Mouse (Mus musculus): ENCODE results near the gene Obp2a. TPM values are rescaled to one million over a fixed set of nuclear protein-coding genes. Genes with fewer than 3 reads are reported as not detected.
"Not testable (repeated sequence)": the region's sequence is repeated elsewhere in the genome, so short reads cannot be mapped to it uniquely, and the experiment has no call there.

Obp2a gene
- polyA plus RNA-seq, 1 experiment from 2014 or later, result not detected

GRCm38 (mm10) chr2:25686941-25687340 lies 12.9 kb upstream of the Obp2a start:
- Histone ChIP-seq H3K27ac (no peak overlapping the region), H3K27me3 (ENCODE audit: insufficient read depth, poor library complexity, severe bottlenecking) (no peaks in the 10 kb centered on the region), H3K4me3 (no peak overlapping the region), H3K36me3 (no peaks in the 10 kb centered on the region), H3K9me3 (no peaks in the 10 kb centered on the region), H3K4me1 (replicated peaks) (no peaks in the 10 kb centered on the region)
- DNase-seq (ENCODE audit: low spot score), result no peak
- WGBS, result 73% methylated on average over 4 of the region's 4 CpGs

DNA sequence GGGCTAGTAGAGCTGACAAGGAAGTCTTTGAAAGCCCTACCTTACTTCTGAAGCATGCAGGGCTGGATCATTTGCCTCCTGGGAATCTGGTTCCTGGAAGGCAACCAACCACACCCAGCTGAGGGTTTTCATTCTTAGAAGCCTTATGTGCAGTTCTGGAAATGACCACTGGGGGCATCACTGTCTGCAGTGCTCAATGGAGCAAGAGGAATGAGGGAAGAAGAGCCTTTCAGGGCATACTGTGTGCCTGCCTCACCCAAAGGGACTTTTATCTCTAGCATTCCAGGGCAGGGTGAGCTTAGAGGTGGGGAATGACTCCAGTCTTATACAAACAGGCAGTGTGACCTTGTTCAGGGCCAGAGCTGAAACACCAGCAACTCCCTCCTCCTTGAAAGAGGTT lies 5.2 kb upstream of the Obp2a start:
- Histone ChIP-seq H3K36me3 (no peaks in the 10 kb centered on the region), H3K4me3 (no peak overlapping the region), H3K9me3 (no peaks in the 10 kb centered on the region), H3K27ac (no peak overlapping the region), H3K27me3 (ENCODE audit: insufficient read depth, poor library complexity, severe bottlenecking) (no peaks in the 10 kb centered on the region), H3K4me1 (replicated peaks) (no peaks in the 10 kb centered on the region)
- DNase-seq (ENCODE audit: low spot score), result peak; percentile 61

DNA sequence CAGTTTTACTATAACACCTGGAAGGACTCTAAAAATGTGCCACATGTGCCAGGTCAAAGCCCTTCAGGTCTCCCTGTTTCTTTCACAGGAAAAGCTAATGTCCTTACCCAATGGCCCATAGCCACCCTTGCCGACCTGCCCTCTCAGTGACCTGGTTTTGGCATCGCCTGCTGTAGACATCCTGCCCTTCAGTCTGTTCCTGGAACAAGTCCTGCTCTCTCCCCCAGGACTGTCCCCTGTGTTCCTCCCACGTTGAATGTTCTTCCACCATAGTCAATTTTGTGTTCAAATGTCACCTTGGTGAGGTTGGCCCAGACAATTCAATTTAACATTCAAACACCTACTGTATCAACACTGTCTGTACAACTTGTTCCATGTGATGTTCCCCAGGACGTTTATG lies 2.9 kb upstream of the Obp2a start:
- Histone ChIP-seq H3K9me3 (no peaks in the 10 kb centered on the region), H3K36me3 (no peaks in the 10 kb centered on the region), H3K27me3 (ENCODE audit: insufficient read depth, poor library complexity, severe bottlenecking) (no peaks in the 10 kb centered on the region), H3K4me3 (no peak overlapping the region), H3K4me1 (replicated peaks) (no peaks in the 10 kb centered on the region), H3K27ac (no peak overlapping the region)
- WGBS, result 67% methylated on average over 4 of the region's 4 CpGs
- no peak for DNase-seq (ENCODE audit: low spot score)

GRCm38 (mm10) chr2:25698696-25699095 lies 1.1 kb upstream of the Obp2a start:
- no peak for DNase-seq (ENCODE audit: low spot score)
- no peaks in the 10 kb centered on the region for H3K27me3 ChIP-seq (ENCODE audit: insufficient read depth, poor library complexity, severe bottlenecking)
- no peaks in the 10 kb centered on the region for H3K4me1 ChIP-seq (replicated peaks)
- H3K9me3 ChIP-seq, result no peaks in the 10 kb centered on the region
- H3K4me3 ChIP-seq, result no peak overlapping the region
- WGBS, result 80% methylated on average over 2 of the region's 2 CpGs
- H3K27ac ChIP-seq, result no peak overlapping the region
- H3K36me3 ChIP-seq, result no peaks in the 10 kb centered on the region

DNA sequence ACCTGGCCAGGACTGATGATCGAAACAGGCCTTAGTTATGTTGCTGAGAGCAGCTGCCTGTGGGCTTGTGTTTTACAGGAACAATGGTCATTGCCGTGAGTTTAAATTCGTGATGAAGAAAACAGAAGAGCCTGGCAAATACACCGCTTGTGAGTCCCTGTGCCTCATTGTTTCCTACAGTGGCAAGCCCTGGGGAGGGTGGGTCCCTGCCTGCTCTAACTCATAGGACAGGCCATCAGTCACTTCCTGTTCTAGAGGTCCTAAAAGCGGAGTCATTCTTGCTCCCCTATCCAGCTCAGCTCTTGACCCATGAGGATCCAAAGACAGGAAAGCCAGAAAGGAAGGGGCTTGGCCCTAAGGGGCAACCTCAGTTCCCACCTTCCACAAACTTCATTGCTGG lies 1.2 kb downstream of the Obp2a start:
- H3K27me3 ChIP-seq (ENCODE audit: insufficient read depth, poor library complexity, severe bottlenecking), result no peaks in the 10 kb centered on the region
- H3K9me3 ChIP-seq, result no peaks in the 10 kb centered on the region
- no peak overlapping the region for H3K27ac ChIP-seq
- DNase-seq (ENCODE audit: low spot score), result no peak
- H3K4me3 ChIP-seq, result no peak overlapping the region
- H3K36me3 ChIP-seq, result no peaks in the 10 kb centered on the region
- no peaks in the 10 kb centered on the region for H3K4me1 ChIP-seq (replicated peaks)
- WGBS, result 90% methylated on average over 5 of the region's 5 CpGs

- WGBS, result 86% methylated on average over 4 of the region's 4 CpGs
- DNase-seq (ENCODE audit: low spot score), result no peak
- peaks cover 19% of the 10 kb centered on the region for H3K4me1 ChIP-seq (replicated peaks)
Observed at GRCm38 (mm10) chr2:25703706-25704105, 3.9 kb downstream of the Obp2a start.

GRCm38 (mm10) chr2:25706643-25707481 lies 7.0 kb downstream of the Obp2a start, which contains the start of gene Bmyc:
Gene Bmyc, plus strand, starts transcription at chr2:25706739.
- Histone ChIP-seq H3K4me1 (replicated peaks) (peaks cover 27% of the 10 kb centered on the region), H3K9me3 (no peaks in the 10 kb centered on the region), H3K27me3 (ENCODE audit: insufficient read depth, poor library complexity, severe bottlenecking) (no peaks in the 10 kb centered on the region), H3K36me3 (no peaks in the 10 kb centered on the region), H3K27ac (peak within 1 kb of the TSS; percentile 90), H3K4me3 (peak within 1 kb of the TSS; percentile 78)
- WGBS, result under 1% methylated on average over 78 of the region's 78 CpGs
- peak; percentile 87 for DNase-seq (ENCODE audit: low spot score)

More at GRCm38 (mm10) chr2:25703706-25704105, 3.9 kb downstream of the Obp2a start:
- Histone ChIP-seq H3K27me3 (ENCODE audit: insufficient read depth, poor library complexity, severe bottlenecking) (no peaks in the 10 kb centered on the region), H3K9me3 (no peaks in the 10 kb centered on the region), H3K4me3 (no peak overlapping the region), H3K27ac (no peak overlapping the region), H3K36me3 (no peaks in the 10 kb centered on the region)

DNA sequence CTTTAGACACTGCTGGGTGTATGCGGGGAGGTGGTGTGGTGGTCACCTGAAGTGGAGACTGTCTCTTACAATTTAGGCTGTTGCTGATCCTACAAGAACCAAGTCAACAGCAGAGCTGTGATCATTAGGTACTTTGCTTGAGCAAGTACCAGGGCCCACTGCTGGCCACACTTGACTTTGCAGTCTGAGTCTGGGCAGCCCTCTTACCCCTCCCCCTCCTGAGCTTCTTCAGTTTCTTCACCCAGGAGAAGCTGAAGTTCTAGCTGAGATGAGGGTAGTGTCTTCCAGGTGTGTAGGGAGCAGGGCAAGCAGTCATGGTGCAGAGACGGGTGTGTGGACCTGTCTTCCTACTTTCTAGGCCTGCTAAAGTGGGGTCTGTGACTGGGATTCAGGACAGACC lies 8.3 kb downstream of the Obp2a start:
- peak; percentile 25 for DNase-seq (ENCODE audit: low spot score)
- no peak overlapping the region for H3K27ac ChIP-seq
- peaks cover 28% of the 10 kb centered on the region for H3K4me1 ChIP-seq (replicated peaks)
- peak overlapping the region; percentile 78; the same call in 1 of the 2 replicates for H3K4me3 ChIP-seq
- no peaks in the 10 kb centered on the region for H3K27me3 ChIP-seq (ENCODE audit: insufficient read depth, poor library complexity, severe bottlenecking)
- H3K9me3 ChIP-seq, result no peaks in the 10 kb centered on the region
- 82% methylated on average over 2 of the region's 2 CpGs for WGBS
- H3K36me3 ChIP-seq, result no peaks in the 10 kb centered on the region

GRCm38 (mm10) chr2:25709056-25709455 lies 9.2 kb downstream of the Obp2a start:
- DNase-seq (ENCODE audit: low spot score); H3K9me3 ChIP-seq; H3K4me3 ChIP-seq; H3K27ac ChIP-seq; H3K27me3 ChIP-seq (ENCODE audit: insufficient read depth, poor library complexity, severe bottlenecking); H3K36me3 ChIP-seq: not testable (repeated sequence)
- H3K4me1 ChIP-seq (replicated peaks), result peaks cover 28% of the 10 kb centered on the region
- 91% methylated on average over 1 of the region's 1 CpGs for WGBS

DNA sequence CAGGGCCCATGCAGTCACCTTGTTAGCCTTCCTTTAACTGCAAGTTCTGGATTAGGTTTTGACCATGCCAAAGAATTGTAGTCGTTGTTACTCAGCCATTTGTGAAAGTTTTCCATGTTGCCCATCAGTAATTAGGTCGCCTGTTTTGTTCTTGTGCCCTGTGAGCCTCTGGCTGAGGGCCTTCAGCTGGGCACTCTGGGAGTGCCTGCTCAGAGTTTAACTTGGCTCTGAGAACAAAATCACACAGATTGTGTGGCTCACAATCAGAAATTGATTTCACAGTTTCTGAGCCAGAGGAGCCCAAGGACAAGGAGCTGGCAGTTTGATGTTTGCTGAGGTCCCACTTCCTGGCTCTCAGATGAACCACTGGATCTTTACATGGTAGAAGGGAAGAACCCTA lies 9.9 kb downstream of the Obp2a start:
- not testable (repeated sequence) for H3K9me3 ChIP-seq; H3K36me3 ChIP-seq; H3K4me3 ChIP-seq; H3K27me3 ChIP-seq (ENCODE audit: insufficient read depth, poor library complexity, severe bottlenecking); H3K27ac ChIP-seq; DNase-seq (ENCODE audit: low spot score)
- WGBS, result 84% methylated on average over 2 of the region's 2 CpGs
- H3K4me1 ChIP-seq (replicated peaks), result peaks cover 28% of the 10 kb centered on the region

DNA sequence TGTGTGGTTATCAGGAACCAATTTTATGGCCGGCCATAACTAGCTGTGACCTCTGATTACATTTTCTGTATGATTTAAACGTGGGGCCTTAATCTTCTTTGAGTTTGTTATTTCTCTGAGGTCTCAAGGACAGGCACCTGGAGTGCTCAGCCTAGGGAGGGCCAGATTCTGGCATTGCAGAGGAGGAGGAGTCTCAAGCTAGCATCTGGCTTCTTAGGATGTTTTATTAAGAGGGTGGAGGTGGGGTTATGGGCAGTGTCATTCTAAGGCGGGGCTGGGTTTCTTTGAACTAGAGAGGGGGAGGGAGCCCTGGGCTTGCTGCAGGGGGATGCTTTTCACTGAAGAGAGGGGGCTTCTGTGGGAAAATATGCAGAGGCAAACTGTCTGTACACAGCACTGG lies 11.8 kb downstream of the Obp2a start:
- DNase-seq (ENCODE audit: low spot score); H3K4me3 ChIP-seq; H3K9me3 ChIP-seq; H3K27me3 ChIP-seq (ENCODE audit: insufficient read depth, poor library complexity, severe bottlenecking); H3K36me3 ChIP-seq; H3K27ac ChIP-seq: not testable (repeated sequence)
- peaks cover 28% of the 10 kb centered on the region for H3K4me1 ChIP-seq (replicated peaks)
- 28% methylated on average over 3 of the region's 3 CpGs for WGBS

DNA sequence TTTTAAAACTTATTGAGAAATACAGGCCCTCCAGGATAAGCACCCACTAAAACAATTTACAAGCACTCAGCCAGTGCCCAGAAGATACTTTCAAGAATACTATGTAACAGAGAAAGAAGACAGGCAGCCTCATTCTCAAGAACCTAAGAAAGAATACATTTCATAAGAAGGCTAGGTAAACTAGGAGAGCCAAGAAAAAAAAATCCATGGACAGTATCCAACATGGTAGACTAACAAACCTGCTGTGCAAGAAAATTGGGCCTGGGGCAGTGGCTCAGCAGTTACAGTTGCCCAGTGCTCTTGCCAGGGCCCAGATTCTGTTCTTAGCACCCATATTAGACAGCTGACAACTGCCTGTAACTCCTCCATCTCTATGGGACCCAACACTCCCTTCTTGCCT lies 17.4 kb downstream of the Obp2a start:
- Histone ChIP-seq H3K4me3 (no peak overlapping the region), H3K9me3 (no peaks in the 10 kb centered on the region), H3K27ac (no peak overlapping the region), H3K36me3 (no peaks in the 10 kb centered on the region), H3K27me3 (ENCODE audit: insufficient read depth, poor library complexity, severe bottlenecking) (no peaks in the 10 kb centered on the region), H3K4me1 (replicated peaks) (no peaks in the 10 kb centered on the region)
- DNase-seq (ENCODE audit: low spot score), result no peak

GRCm38 (mm10) chr2:25733199-25733930 lies 33.5 kb downstream of the Obp2a start:
- WGBS, result 68% methylated on average over 2 of the region's 2 CpGs
- Histone ChIP-seq H3K27me3 (ENCODE audit: insufficient read depth, poor library complexity, severe bottlenecking) (no peaks in the 10 kb centered on the region), H3K27ac (no peak overlapping the region)

More at GRCm38 (mm10) chr2:25733199-25733930, 33.5 kb downstream of the Obp2a start:
- no peaks in the 10 kb centered on the region for H3K4me1 ChIP-seq (replicated peaks)
- DNase-seq (ENCODE audit: low spot score), result no peak
- H3K4me3 ChIP-seq, result no peak overlapping the region
- peaks cover under 1% of the 10 kb centered on the region; the same call in 1 of the 2 replicates for H3K9me3 ChIP-seq
- H3K36me3 ChIP-seq, result no peaks in the 10 kb centered on the region
